Mouse (Mus musculus) inflammation-experienced regulatory T-cells, adult 16 weeks (primary cell): Measurements from ENCODE around the gene Pcsk7. TPM values are rescaled to one million over a fixed set of nuclear protein-coding genes. Genes with fewer than 3 reads are reported as not detected.

Experiments
- polyA plus RNA-seq: library from polyadenylated mRNA; unstranded; fragments of 100-300 nt; shearing (Covaris generic); gene quantifications from one replicate; pipeline ENCODE4 v1.2.1, GENCODE M21; 2017

Pcsk7 gene
- 58.4 TPM for polyA plus RNA-seq

GRCm38 (mm10) chr9:45906355-45907077 lies at the start of gene Pcsk7, which contains the start of gene Rnf214:
TSS of gene Pcsk7 (plus strand) at chr9:45906497.
TSS of gene Rnf214 (minus strand) at chr9:45906911.

GRCm38 (mm10) chr9:45935628-45936210 lies 29.4 kb downstream of the Pcsk7 start, which contains the start of gene Tagln:
TSS of gene Tagln (minus strand) at chr9:45936058.

GRCm38 (mm10) chr9:45955107-45955963 lies 49.0 kb downstream of the Pcsk7 start, which contains the start of gene Sidt2:
TSS of gene Sidt2 (minus strand) at chr9:45955258.

Other genes with a start within 250 kb of the Pcsk7 start
- gene Cep164, start 77.8 kb upstream of the Pcsk7 start, polyA plus RNA-seq, result 20.8 TPM
- 5.1 TPM for gene Bace1, start 67.9 kb upstream of the Pcsk7 start, polyA plus RNA-seq
- gene Rnf214, start 414 bp downstream of the Pcsk7 start, polyA plus RNA-seq, result 47.9 TPM
- 2.6 TPM for gene Tagln, start 29.6 kb downstream of the Pcsk7 start, polyA plus RNA-seq
- 42.8 TPM for gene Sidt2, start 48.8 kb downstream of the Pcsk7 start, polyA plus RNA-seq
- gene Pafah1b2, start 106.2 kb downstream of the Pcsk7 start, polyA plus RNA-seq, result 87.5 TPM
- gene Sik3, start 106.3 kb downstream of the Pcsk7 start, polyA plus RNA-seq, result 6.4 TPM